Mouse (Mus musculus) NIH3T3 (cell line): ENCODE data around the gene Spryd3.

Source experiments
- DNase-seq: peaks from one replicate; pipeline ENCODE4 v3.0.0-alpha.2; 2012; ENCODE audit warnings: low read depth

Spryd3 gene

GRCm38 (mm10) chr15:102112827-102113226 lies 23.2 kb downstream of the Spryd3 start:
- no peak for DNase-seq

- DNase-seq: no peak
Observed at GRCm38 (mm10) chr15:102112181-102112580, 23.9 kb downstream of the Spryd3 start.

GRCm38 (mm10) chr15:102111495-102111829 lies 24.6 kb downstream of the Spryd3 start:
- DNase-seq: no peak

- no peak for DNase-seq
Observed at GRCm38 (mm10) chr15:102110701-102111494, 25.1 kb downstream of the Spryd3 start.

GRCm38 (mm10) chr15:102110271-102110670 lies 25.8 kb downstream of the Spryd3 start:
- no peak for DNase-seq

GRCm38 (mm10) chr15:102108651-102109525 lies 27.1 kb downstream of the Spryd3 start:
- peak; percentile 87 for DNase-seq

- peak; percentile 89 for DNase-seq
Observed at GRCm38 (mm10) chr15:102107689-102108573, 28.1 kb downstream of the Spryd3 start.

GRCm38 (mm10) chr15:102106754-102107456 lies 29.1 kb downstream of the Spryd3 start:
- no peak for DNase-seq

- DNase-seq: no peak
Observed at GRCm38 (mm10) chr15:102105764-102106730, 30.0 kb downstream of the Spryd3 start.

GRCm38 (mm10) chr15:102105360-102105759 lies 30.7 kb downstream of the Spryd3 start:
- DNase-seq: peak; percentile 93

GRCm38 (mm10) chr15:102103947-102104555 lies 32.0 kb downstream of the Spryd3 start:
- DNase-seq: peak; percentile 72

GRCm38 (mm10) chr15:102103371-102103946 lies 32.6 kb downstream of the Spryd3 start:
- peak; percentile 63 for DNase-seq

GRCm38 (mm10) chr15:102102548-102103121 lies 33.4 kb downstream of the Spryd3 start:
- DNase-seq: peak; percentile 62

GRCm38 (mm10) chr15:102101672-102102541 lies 34.1 kb downstream of the Spryd3 start:
- peak; percentile 65 for DNase-seq

- DNase-seq: peak; percentile 77
Observed at GRCm38 (mm10) chr15:102100996-102101671, 34.9 kb downstream of the Spryd3 start.

- DNase-seq: peak; percentile 91
Observed at GRCm38 (mm10) chr15:102100161-102100981, 35.7 kb downstream of the Spryd3 start, which contains the start of gene Tns2. Gene Tns2 (plus strand): TSS chr15:102100413.
